Mouse (Mus musculus) CD4-positive, CD25-positive, alpha-beta regulatory T cell, adult 2 months (primary cell): ENCODE data around the gene Iqgap3.

Experiments
- DNase-seq: peaks from one replicate; pipeline ENCODE4 v3.0.0-alpha.2; 2012; ENCODE audit warnings: low read depth, low spot score

The Iqgap3 gene

GRCm38 (mm10) chr3:88094126-88094525 lies 12.4 kb downstream of the Iqgap3 start:
- no peak for DNase-seq

GRCm38 (mm10) chr3:88097666-88098065 lies 15.9 kb downstream of the Iqgap3 start:
- no peak for DNase-seq

- DNase-seq: no peak
Observed at GRCm38 (mm10) chr3:88100251-88100650, 18.5 kb downstream of the Iqgap3 start.

DNA sequence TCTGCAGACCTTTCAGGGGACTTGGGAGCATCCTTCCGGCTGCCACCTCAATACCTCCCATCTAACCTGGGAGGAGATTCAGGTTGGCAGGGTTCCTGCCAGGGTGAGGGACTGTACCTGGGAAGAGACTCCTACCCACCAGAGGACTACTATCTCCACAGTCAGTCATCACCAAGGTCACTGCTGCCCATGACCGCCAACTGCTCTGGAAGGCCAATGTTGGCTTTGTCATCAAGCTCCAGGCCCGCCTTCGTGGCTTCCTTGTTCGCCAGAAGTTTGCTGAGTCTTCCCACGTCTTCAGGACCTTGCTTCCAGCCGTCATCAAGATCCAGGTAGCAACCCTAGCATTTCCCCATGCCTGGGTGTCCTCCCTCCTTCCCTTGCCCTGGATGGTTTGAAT lies 20.0 kb downstream of the Iqgap3 start:
- DNase-seq: no peak

DNA sequence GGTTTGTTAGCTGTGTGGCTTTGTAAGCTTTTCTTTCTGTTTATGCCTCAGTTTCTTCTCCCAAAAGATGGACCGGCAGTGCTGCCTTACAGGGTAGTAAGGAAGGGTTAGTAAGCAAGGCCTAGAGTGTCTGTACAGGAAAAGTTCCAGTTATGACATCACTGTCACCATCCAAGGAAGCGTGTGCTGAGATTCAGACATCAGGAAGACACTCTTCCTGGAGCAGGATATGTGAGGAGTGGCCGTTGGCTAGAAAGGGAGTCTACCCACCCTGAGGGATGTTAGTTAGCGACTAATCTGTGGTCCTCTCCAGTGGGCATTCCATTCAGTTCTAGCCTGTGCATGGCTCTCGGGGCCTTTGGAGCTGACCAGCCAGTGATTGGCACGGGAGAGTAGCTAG lies 20.4 kb downstream of the Iqgap3 start:
- no peak for DNase-seq

- DNase-seq: no peak
Observed at GRCm38 (mm10) chr3:88102611-88103010, 20.8 kb downstream of the Iqgap3 start.

GRCm38 (mm10) chr3:88106126-88106525 lies 24.4 kb downstream of the Iqgap3 start:
- DNase-seq: no peak

DNA sequence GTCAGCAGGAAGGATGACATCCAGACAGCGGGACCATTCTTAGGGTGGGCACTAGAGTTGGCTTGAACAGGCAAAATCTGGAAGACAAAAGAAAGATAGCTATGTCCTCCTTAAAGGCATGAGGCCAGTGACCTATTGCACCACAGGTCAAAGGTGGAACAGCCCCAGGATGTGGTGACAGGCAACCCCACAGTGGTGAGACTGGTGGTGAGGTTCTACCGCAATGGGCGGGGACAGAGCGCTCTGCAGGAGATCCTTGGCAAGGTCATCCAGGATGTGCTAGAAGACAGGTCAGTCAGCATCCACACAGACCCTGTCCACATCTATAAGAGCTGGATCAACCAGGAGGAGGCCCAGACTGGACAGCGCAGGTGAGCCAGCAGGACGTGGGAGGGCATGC lies 27.4 kb downstream of the Iqgap3 start:
- no peak for DNase-seq

DNA sequence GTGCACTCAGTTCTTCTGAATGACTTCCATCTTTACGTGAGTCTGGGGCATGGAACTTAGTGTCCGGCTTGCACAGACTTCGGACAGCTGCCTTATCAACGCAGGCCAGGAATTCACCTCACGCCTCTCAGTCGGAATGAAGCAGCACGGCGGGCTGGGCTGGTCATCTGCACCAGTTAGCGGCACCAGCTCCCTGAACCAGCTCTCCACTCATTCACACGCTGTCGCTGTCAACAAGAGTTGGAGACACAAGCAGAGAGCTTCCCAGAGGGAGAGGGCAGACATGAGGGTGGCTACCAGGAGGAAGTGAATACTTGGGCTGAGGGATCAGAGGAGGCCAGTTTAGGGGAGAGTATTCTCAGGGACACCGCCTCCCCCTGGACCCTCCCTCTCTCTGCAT lies 32.6 kb downstream of the Iqgap3 start:
- DNase-seq: no peak

DNA sequence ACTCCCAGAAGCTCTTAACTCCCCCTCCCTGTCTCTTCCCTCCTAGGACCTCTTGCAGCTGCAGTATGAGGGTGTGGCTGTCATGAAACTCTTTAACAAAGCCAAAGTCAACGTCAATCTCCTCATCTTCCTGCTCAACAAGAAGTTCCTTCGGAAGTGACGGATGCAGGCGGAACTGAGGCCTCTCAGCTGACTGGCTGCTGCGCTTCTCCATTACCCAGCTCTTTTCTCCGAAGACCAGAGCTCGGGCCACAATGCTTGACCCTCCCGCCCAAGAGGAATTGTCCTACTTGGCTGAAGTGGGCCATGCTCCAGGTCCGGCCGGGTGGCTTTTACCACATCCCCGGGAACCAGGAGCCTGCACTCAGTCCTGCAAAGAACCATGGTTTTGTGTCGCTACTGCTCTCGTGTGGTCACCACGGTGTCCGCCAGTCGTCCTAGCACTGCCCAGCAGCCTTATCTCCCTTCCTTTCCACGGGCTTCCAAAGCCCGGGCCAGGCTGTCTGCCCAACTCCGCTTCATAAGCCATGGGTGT lies 38.4 kb downstream of the Iqgap3 start:
- no peak for DNase-seq

GRCm38 (mm10) chr3:88121164-88122131 lies 39.7 kb downstream of the Iqgap3 start:
- no peak for DNase-seq

- DNase-seq: no peak
Observed at GRCm38 (mm10) chr3:88125195-88125594, 43.4 kb downstream of the Iqgap3 start.

- no peak for DNase-seq
Observed at GRCm38 (mm10) chr3:88126181-88126580, 44.4 kb downstream of the Iqgap3 start.

DNA sequence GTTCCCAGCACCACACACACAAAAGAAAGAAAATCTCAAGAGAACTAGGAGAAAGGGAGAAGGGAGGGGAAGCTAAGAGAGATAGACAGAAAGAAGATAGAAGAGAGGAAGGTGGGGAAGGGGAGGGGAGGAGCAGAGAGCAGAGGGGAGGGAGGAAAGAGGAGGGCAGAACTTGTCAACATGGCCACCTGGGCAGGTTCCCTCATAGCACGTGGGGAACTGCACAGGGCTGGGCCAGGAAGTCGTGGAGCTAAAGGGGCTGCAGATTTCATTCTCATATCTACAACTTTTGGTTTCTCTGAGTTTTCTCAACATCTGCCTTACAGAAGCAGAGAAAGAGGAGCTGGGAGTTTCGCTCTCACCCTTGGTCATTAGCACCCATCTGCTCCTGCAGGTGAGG lies 45.9 kb downstream of the Iqgap3 start:
- no peak for DNase-seq

GRCm38 (mm10) chr3:88128056-88128455 lies 46.3 kb downstream of the Iqgap3 start:
- DNase-seq: no peak

DNA sequence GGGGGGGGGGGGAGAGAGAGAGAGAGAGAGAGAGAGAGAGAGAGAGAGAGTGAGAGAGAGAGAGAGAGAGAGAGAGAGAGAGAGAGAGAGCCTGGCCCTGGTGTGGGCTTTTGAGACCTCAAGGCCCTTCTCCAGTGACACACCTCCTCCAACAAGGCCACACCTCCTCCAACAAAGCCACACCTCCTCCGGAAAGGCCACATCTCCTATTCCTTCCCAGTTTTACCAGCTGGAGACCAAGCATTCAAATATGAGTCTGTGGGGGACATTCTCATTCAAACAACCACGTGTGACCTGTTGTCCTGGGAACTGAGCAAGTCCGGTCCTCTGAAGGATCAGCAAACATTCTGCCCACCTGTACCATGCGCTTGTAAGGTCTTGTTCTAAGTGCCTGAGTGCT lies 47.2 kb downstream of the Iqgap3 start:
- no peak for DNase-seq

- DNase-seq: no peak
Observed at GRCm38 (mm10) chr3:88131071-88131470, 49.3 kb downstream of the Iqgap3 start.

GRCm38 (mm10) chr3:88132492-88132891 lies 50.7 kb downstream of the Iqgap3 start:
- no peak for DNase-seq

DNA sequence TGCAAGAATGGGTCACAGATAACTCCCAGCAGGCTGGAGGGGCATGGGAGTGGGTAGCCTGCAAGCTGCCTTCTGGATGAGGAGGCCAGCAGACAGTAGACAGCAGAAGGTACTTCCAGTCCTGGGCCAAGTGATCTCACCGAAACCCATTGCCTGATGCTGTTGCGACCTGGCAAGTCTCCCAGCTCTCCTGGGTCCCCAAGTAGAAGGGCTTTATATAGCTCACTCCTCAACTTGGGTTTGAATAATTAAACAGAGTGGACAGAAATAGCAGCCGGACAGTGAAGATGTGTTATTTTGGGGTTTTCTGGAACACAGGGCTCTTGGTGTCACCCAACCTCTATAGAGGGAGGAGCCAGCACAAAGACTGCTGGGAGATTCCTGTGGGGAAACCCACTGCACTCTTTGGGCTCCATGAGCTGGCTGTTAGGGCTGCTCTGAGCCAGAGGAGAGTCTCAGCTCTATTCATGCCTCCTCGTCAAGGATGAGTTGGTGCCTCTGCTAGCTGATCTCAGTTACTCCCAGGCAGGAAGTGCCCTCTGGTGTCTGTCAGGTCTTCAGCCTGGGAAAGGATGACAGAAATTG lies 51.5 kb downstream of the Iqgap3 start:
- peak; percentile 64 for DNase-seq

- no peak for DNase-seq
Observed at GRCm38 (mm10) chr3:88136346-88136745, 54.6 kb downstream of the Iqgap3 start.

- peak; percentile 27 for DNase-seq
Observed at GRCm38 (mm10) chr3:88136945-88137494, 55.2 kb downstream of the Iqgap3 start.

DNA sequence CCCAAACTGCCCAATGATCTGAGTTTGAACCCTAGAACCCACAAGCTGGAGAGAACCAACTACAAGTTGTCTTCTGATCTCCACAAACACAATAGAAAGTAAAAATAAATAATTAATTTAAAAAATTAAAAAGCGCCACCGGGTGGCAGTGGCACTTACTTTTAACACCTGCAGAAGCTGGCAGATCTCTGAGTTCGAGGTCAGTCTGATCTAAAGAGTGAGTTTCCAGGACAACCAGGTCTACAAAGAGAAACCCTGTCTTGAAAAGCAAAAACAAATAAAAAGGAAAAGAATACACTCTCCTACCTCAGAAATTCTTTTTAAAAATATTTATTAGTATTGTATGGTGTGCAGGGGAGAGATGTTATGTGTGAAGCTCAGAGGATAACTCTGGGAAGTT lies 56.0 kb downstream of the Iqgap3 start:
- DNase-seq: peak; percentile 78
